Mouse (Mus musculus): ENCODE results near the gene Olfr653. TPM values are rescaled to one million over a fixed set of nuclear protein-coding genes. Genes with fewer than 3 reads are reported as not detected.

Olfr653 gene
- total RNA-seq (2014; rRNA removed) (not detected in 2 replicates), polyA plus RNA-seq (2015; fragmentation: Nextera tagmentation; extraction: Ambion mirVana) (not detected in 2 replicates)

- Histone ChIP-seq H3K9ac (replicated peaks; ENCODE audit: low read length, poor library complexity, severe bottlenecking) (no peak within 1 kb of the TSS), H3K4me3 (ENCODE audit: low read depth, low read length) (no peak within 1 kb of the TSS), H3K36me3 (ENCODE audit: insufficient read depth, low read length) (no peaks in the 10 kb centered on the region), H3K27me3 (ENCODE audit: insufficient read depth, low read length) (no peaks in the 10 kb centered on the region), H3K4me2 (ENCODE audit: low read depth, low read length, poor library complexity, severe bottlenecking) (no peak within 1 kb of the TSS), H3K9me3 (ENCODE audit: low read length) (no peaks in the 10 kb centered on the region), H3K27ac (ENCODE audit: low read depth, low read length) (no peak within 1 kb of the TSS), H3K4me1 (ENCODE audit: insufficient read depth, low read length) (no peaks in the 10 kb centered on the region)
- 79% methylated on average over 2 of the region's 2 CpGs for WGBS
- ATAC-seq (ENCODE audit: low FRiP score), result no peak
- DNase-seq (ENCODE audit: low spot score), result no peak
- TF ChIP-seq CTCF (IDR thresholded peaks at IDR 0.05), result no peak
These were observed at the start of gene Olfr653 for GRCm38 (mm10) chr7:104577014-104577413. TSS of gene Olfr653 (plus strand) at chr7:104577314.

GRCm38 (mm10) chr7:104549833-104550232, 27.3 kb upstream of the Olfr653 start, which contains the start of gene Olfr651:
TSS of gene Olfr651 (plus strand) at chr7:104550133.
- 81% methylated on average over 5 of the region's 5 CpGs for WGBS
- DNase-seq (ENCODE audit: low spot score) (no peak), ATAC-seq (ENCODE audit: low FRiP score) (no peak)
- Histone ChIP-seq H3K27me3 (ENCODE audit: insufficient read depth, low read length) (no peaks in the 10 kb centered on the region), H3K9ac (replicated peaks; ENCODE audit: low read length, poor library complexity, severe bottlenecking) (no peak within 1 kb of the TSS), H3K4me1 (ENCODE audit: insufficient read depth, low read length) (no peaks in the 10 kb centered on the region), H3K36me3 (ENCODE audit: insufficient read depth, low read length) (no peaks in the 10 kb centered on the region), H3K4me2 (ENCODE audit: low read depth, low read length, poor library complexity, severe bottlenecking) (no peak within 1 kb of the TSS), H3K4me3 (ENCODE audit: low read depth, low read length) (no peak within 1 kb of the TSS), H3K27ac (ENCODE audit: low read depth, low read length) (no peak within 1 kb of the TSS), H3K9me3 (ENCODE audit: low read length) (no peaks in the 10 kb centered on the region)
- no peak for TF ChIP-seq CTCF (IDR thresholded peaks at IDR 0.05)

GRCm38 (mm10) chr7:104552700-104553099, 24.4 kb upstream of the Olfr653 start:
- TF ChIP-seq CTCF (IDR thresholded peaks at IDR 0.05), result no peak
- no peaks in the 10 kb centered on the region for H3K4me1 ChIP-seq (ENCODE audit: insufficient read depth, low read length)
- ATAC-seq (ENCODE audit: low FRiP score) (no peak), DNase-seq (ENCODE audit: low spot score) (no peak)
- H3K27ac ChIP-seq (ENCODE audit: low read depth, low read length), result no peak overlapping the region
- no peaks in the 10 kb centered on the region for H3K36me3 ChIP-seq (ENCODE audit: insufficient read depth, low read length)
- H3K27me3 ChIP-seq (ENCODE audit: insufficient read depth, low read length), result no peaks in the 10 kb centered on the region
- no peaks in the 10 kb centered on the region for H3K9me3 ChIP-seq (ENCODE audit: low read length)
- H3K4me2 ChIP-seq (ENCODE audit: low read depth, low read length, poor library complexity, severe bottlenecking), result no peak overlapping the region
- WGBS, result 76% methylated on average over 1 of the region's 1 CpGs
- H3K9ac ChIP-seq (replicated peaks; ENCODE audit: low read length, poor library complexity, severe bottlenecking), result no peak overlapping the region
- no peak overlapping the region for H3K4me3 ChIP-seq (ENCODE audit: low read depth, low read length)

GRCm38 (mm10) chr7:104560601-104561000, 16.5 kb upstream of the Olfr653 start, which contains the start of gene Olfr652:
TSS of gene Olfr652 (plus strand) at chr7:104560901.
- H3K27me3 ChIP-seq (ENCODE audit: insufficient read depth, low read length), result no peaks in the 10 kb centered on the region
- no peaks in the 10 kb centered on the region for H3K9me3 ChIP-seq (ENCODE audit: low read length)
- no peaks in the 10 kb centered on the region for H3K36me3 ChIP-seq (ENCODE audit: insufficient read depth, low read length)
- no peaks in the 10 kb centered on the region for H3K4me1 ChIP-seq (ENCODE audit: insufficient read depth, low read length)
- no peak for TF ChIP-seq CTCF (IDR thresholded peaks at IDR 0.05)
- H3K27ac ChIP-seq (ENCODE audit: low read depth, low read length), result no peak within 1 kb of the TSS
- DNase-seq (ENCODE audit: low spot score) (no peak), ATAC-seq (ENCODE audit: low FRiP score) (no peak)
- H3K4me3 ChIP-seq (ENCODE audit: low read depth, low read length), result no peak within 1 kb of the TSS
- H3K9ac ChIP-seq (replicated peaks; ENCODE audit: low read length, poor library complexity, severe bottlenecking), result no peak within 1 kb of the TSS
- no peak within 1 kb of the TSS for H3K4me2 ChIP-seq (ENCODE audit: low read depth, low read length, poor library complexity, severe bottlenecking)

GRCm38 (mm10) chr7:104580846-104581245, 3.7 kb downstream of the Olfr653 start:
- DNase-seq (ENCODE audit: low spot score), result no peak
- H3K36me3 ChIP-seq (ENCODE audit: insufficient read depth, low read length), result no peaks in the 10 kb centered on the region
- no peaks in the 10 kb centered on the region for H3K27me3 ChIP-seq (ENCODE audit: insufficient read depth, low read length)
- no peak for TF ChIP-seq CTCF (IDR thresholded peaks at IDR 0.05)
- H3K4me2 ChIP-seq (ENCODE audit: low read depth, low read length, poor library complexity, severe bottlenecking), result no peak overlapping the region
- no peak overlapping the region for H3K4me3 ChIP-seq (ENCODE audit: low read depth, low read length)
- H3K27ac ChIP-seq (ENCODE audit: low read depth, low read length), result no peak overlapping the region
- no peaks in the 10 kb centered on the region for H3K4me1 ChIP-seq (ENCODE audit: insufficient read depth, low read length)
- no peak for ATAC-seq (ENCODE audit: low FRiP score)
- no peak overlapping the region for H3K9ac ChIP-seq (replicated peaks; ENCODE audit: low read length, poor library complexity, severe bottlenecking)
- H3K9me3 ChIP-seq (ENCODE audit: low read length), result no peaks in the 10 kb centered on the region
- WGBS, result 94% methylated on average over 4 of the region's 4 CpGs

- Histone ChIP-seq H3K4me2 (ENCODE audit: low read depth, low read length, poor library complexity, severe bottlenecking) (no peak overlapping the region), H3K4me1 (ENCODE audit: insufficient read depth, low read length) (no peaks in the 10 kb centered on the region), H3K9ac (replicated peaks; ENCODE audit: low read length, poor library complexity, severe bottlenecking) (no peak overlapping the region), H3K9me3 (ENCODE audit: low read length) (no peaks in the 10 kb centered on the region), H3K4me3 (ENCODE audit: low read depth, low read length) (no peak overlapping the region), H3K27ac (ENCODE audit: low read depth, low read length) (no peak overlapping the region), H3K36me3 (ENCODE audit: insufficient read depth, low read length) (no peaks in the 10 kb centered on the region), H3K27me3 (ENCODE audit: insufficient read depth, low read length) (no peaks in the 10 kb centered on the region)
- ATAC-seq (ENCODE audit: low FRiP score), result no peak
- TF ChIP-seq CTCF (IDR thresholded peaks at IDR 0.05), result no peak
- WGBS, result 88% methylated on average over 4 of the region's 4 CpGs
- no peak for DNase-seq (ENCODE audit: low spot score)
These were observed 4.3 kb downstream of the Olfr653 start for GRCm38 (mm10) chr7:104581429-104581828.

Measured in midbrain, postnatal 0 days (tissue).